Mouse (Mus musculus) kidney, adult 9 months (tissue): ENCODE results near the gene Hemgn.

Experiments
- DNase-seq: peaks from one replicate; pipeline ENCODE4 v3.0.0; 2022

Hemgn gene

GRCm38 (mm10) chr4:46411489-46411888 lies 1.8 kb downstream of the Hemgn start:
- DNase-seq, result no peak

DNA sequence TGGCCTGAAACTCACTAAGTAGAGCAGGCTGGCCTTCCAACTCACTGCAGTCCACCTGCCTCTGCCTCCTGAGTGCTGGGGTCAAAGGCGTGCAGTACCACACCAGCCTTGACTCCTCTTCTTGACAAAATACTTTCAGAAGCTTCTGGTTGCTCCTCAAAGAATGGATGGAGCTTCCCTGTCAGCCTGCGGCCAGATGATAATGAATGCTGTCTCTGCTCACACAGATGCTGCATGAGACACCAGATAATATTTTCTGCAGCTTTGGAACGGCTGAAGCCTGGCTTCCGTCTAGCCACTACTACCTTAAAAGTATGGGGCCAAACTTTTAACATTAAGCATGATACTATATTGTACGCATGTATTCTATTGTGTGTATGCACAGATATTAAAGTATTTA lies 2.6 kb downstream of the Hemgn start:
- no peak for DNase-seq

- DNase-seq, result no peak
These were observed 6.2 kb downstream of the Hemgn start for GRCm38 (mm10) chr4:46406966-46407703.

GRCm38 (mm10) chr4:46404042-46404795 lies 9.1 kb downstream of the Hemgn start:
- DNase-seq, result no peak

- no peak for DNase-seq
These were observed 14.5 kb downstream of the Hemgn start for GRCm38 (mm10) chr4:46398839-46399238.

GRCm38 (mm10) chr4:46395736-46396135 lies 17.6 kb downstream of the Hemgn start:
- DNase-seq, result no peak

- no peak for DNase-seq
These were observed 18.9 kb downstream of the Hemgn start for GRCm38 (mm10) chr4:46394388-46394787.

- DNase-seq, result peak; percentile 88
These were observed 22.8 kb downstream of the Hemgn start for GRCm38 (mm10) chr4:46390390-46390970.

- DNase-seq, result peak; percentile 51
These were observed 23.5 kb downstream of the Hemgn start for GRCm38 (mm10) chr4:46389612-46390341.

DNA sequence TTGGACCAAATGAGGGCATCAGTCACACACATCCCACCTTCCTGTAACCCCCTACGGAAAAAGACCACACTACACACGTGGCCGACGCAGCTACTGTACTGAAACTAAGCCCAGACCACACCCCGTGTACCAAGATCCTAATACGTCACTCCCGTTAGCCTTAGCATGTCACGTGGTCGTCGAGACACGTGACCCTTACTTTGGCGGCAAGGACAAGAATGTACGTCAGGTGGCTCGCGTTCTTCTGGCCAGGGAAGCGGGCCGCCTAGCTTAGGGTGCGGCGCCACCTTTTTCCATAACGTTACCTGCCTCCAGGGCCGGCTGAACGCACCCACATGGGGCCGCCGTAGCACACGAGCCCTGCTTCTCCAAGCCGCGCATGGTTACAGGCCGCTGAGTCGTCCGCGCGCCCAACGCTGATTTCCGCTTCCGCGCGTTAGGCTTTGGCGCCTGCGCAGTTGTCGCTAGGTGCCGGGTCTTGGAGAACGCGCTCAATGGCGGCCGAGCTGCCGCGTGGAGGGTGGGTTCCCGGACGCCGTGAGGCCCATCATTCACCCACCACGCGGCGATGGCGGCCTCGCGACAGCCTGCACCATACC lies 24.2 kb downstream of the Hemgn start, which contains the start of gene Trmo:
TSS of gene Trmo (minus strand) at position 425 of the 599 bp plus-strand sequence.
- DNase-seq, result peak; percentile 96

GRCm38 (mm10) chr4:46388556-46388955 lies 24.8 kb downstream of the Hemgn start:
- peak; percentile 9 for DNase-seq

GRCm38 (mm10) chr4:46374869-46375368 lies 38.4 kb downstream of the Hemgn start:
- peak; percentile 93 for DNase-seq

GRCm38 (mm10) chr4:46374455-46374854 lies 38.9 kb downstream of the Hemgn start:
- peak; percentile 25 for DNase-seq

DNA sequence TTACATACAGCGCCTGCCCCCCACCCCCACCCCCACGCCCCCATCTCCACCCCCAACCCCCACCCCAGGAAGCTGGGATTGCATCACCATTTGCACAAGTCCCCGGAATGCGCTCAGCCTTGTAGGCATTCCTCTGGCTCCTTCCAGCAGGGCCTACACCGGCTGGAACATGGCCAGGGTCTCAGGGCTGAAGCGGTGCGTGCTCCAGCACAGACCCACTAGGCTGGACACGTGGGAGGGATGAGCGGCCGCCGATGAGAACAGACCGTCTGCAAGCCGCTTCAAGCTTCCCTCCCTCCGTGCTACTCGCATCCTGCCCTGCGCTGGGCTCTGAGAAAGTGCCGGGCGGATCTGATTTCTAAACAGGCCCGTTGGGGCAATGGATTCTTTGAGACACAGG lies 42.3 kb downstream of the Hemgn start:
- peak; percentile 14 for DNase-seq

DNA sequence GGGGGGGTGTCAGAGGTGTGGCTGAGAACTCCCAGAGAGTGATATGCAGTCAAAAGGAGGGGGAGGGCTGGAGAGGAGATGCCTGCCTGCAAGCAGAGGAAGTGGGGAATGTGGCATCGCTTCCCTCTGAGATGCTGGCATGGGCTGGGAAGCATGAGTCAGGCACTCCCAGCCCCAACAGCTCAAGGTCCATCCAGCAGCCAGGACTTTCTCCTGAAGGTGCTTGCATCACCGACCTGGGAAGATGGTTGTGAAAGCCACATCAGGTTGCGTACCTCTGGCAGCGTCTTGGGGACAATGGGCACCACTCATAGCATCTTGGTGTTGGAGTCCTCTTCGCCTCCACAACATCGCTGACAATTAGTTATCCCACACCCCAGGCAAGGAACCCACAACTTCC lies 42.9 kb downstream of the Hemgn start:
- no peak for DNase-seq

- no peak for DNase-seq
These were observed 44.2 kb downstream of the Hemgn start for GRCm38 (mm10) chr4:46369070-46369469.

DNA sequence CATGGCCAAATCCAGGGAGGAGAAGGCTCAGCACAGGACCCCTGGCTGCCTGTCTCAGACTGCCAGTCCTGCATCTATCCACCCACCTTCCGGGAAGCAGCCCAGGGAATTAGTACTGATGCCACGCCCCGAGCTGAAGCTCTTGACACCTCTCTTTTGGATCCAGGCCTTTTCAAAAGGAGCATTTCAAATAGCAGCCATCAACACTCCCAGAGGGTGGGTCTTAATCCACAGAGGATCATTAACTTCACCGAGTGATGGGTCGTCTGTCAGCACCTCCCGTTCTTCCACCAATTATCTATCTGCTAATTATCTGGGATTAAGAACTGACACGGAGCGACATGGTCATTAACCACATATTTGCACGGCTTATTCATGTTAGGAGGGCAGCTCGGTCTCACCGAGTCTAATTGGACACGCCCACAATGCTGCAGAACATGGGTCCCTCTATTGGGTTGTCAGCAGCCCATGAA lies 45.8 kb downstream of the Hemgn start:
- no peak for DNase-seq

DNA sequence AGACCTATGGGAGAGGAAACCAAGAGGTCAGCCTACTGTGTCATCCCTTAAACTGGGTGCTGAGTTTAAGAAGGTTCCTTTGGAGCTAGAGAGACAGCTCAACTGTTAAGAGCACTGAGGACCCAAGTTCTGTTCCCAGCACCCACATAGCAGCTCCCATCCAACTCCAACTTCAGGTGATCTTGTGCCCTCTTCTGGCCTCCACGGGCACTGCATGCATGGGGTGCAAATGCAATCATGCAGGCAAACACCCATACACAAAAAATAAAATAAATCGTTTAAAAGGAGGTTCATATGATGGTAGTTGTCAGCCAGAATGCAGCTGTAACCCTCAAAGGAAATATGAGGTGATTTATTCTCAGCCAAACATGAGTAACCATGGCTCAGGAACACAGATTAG lies 48.9 kb downstream of the Hemgn start:
- DNase-seq, result no peak

GRCm38 (mm10) chr4:46361258-46361657 lies 52.0 kb downstream of the Hemgn start:
- DNase-seq, result no peak

- no peak for DNase-seq
These were observed 53.6 kb downstream of the Hemgn start for GRCm38 (mm10) chr4:46359539-46360253.

DNA sequence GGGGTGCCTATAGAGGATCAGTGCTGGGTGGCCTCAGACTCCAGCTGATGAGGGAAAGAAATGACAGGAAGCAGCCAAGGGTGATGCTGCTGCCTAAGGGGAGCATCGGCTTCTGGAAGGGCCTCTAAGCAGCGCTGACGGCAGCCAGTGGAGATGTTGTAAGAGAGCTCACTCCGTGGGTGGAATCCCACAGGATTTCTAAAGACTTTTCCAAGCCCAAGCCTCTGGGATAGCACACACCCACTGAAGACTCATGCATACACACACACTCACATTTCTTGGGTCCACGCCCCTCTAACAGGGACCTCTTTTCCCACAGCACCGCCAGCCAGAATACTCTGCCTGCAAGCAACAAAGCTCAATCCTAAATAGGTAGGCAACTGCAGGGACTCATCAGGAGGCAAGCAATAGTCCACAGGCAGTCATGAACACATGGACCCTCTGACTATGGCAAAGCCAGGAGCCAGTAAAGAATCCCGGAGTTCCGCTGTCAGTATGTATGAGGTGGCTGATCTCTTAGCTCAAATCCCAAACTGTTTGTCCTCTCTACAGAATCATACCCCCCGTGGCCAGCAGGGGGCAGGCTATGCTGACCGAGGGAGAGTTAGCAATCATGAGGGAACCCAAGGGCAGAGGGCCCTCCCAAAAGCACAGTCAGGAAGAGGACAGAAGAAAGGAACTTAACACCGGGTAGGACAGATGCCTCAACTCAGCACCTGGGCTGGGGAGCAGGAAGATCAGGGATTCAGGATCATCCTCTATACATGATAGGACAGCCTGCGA lies 56.8 kb downstream of the Hemgn start:
- DNase-seq, result peak; percentile 50
